Mouse (Mus musculus): ENCODE data around the gene Gmppa. TPM values are rescaled to one million over a fixed set of nuclear protein-coding genes. Genes with fewer than 3 reads are reported as not detected.

The Gmppa gene
- polyA plus RNA-seq, 1 experiment, result not detected

GRCm38 (mm10) chr1:75421794-75422193, 13.9 kb upstream of the Gmppa start:
- H3K4me1 ChIP-seq (ENCODE audit: control insufficient read depth, insufficient read depth, low read length), result peaks cover 26% of the 10 kb centered on the region
- no peak for TF ChIP-seq POLR2A (IDR thresholded peaks at IDR 0.05; ENCODE audit: insufficient read depth, low read depth, low read length)
- TF ChIP-seq CTCF (IDR thresholded peaks at IDR 0.05; ENCODE audit: insufficient read depth, low read depth, low read length), result no peak
- WGBS, result 61% methylated on average over 20 of the region's 20 CpGs
- H3K4me3 ChIP-seq (ENCODE audit: insufficient read depth, low read depth, low read length), result no peak overlapping the region
- H3K27ac ChIP-seq (ENCODE audit: insufficient read depth, low read depth, low read length), result no peak overlapping the region

GRCm38 (mm10) chr1:75422216-75422822, 13.4 kb upstream of the Gmppa start:
- no peak for TF ChIP-seq POLR2A (IDR thresholded peaks at IDR 0.05; ENCODE audit: insufficient read depth, low read depth, low read length)
- TF ChIP-seq CTCF (IDR thresholded peaks at IDR 0.05; ENCODE audit: insufficient read depth, low read depth, low read length), result no peak
- 42% methylated on average over 32 of the region's 32 CpGs for WGBS
- H3K4me3 ChIP-seq (ENCODE audit: insufficient read depth, low read depth, low read length), result no peak overlapping the region
- H3K4me1 ChIP-seq (ENCODE audit: control insufficient read depth, insufficient read depth, low read length), result peaks cover 31% of the 10 kb centered on the region
- H3K27ac ChIP-seq (ENCODE audit: insufficient read depth, low read depth, low read length), result no peak overlapping the region

DNA sequence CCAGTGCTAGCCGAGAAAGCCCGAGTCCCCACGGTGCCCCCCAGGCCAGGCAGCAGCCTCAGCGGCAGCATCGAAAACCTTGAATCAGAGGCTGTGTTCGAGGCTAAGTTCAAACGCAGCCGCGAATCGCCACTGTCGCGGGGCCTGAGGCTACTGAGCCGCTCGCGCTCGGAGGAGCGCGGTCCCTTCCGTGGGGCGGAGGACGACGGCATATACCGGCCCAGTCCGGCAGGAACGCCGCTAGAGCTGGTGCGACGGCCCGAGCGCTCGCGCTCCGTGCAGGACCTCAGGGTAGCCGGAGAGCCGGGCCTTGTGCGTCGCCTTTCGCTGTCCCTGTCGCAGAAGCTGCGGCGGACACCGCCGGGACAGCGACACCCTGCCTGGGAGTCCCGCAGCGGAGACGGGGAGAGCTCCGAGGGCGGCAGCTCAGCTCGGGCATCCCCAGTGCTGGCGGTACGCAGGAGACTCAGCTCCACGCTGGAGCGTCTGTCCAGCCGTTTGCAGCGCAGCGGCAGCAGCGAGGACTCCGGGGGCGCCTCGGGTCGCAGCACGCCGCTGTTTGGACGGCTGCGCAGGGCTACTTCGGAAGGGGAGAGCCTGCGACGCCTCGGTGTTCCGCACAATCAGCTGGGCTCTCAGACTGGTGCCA, 12.8 kb upstream of the Gmppa start:
- H3K4me3 ChIP-seq (ENCODE audit: insufficient read depth, low read depth, low read length), result peak overlapping the region; percentile 8
- H3K4me1 ChIP-seq (ENCODE audit: control insufficient read depth, insufficient read depth, low read length), result peaks cover 35% of the 10 kb centered on the region
- no peak overlapping the region for H3K27ac ChIP-seq (ENCODE audit: insufficient read depth, low read depth, low read length)
- 19% methylated on average over 71 of the region's 71 CpGs for whole genome bisulfite sequencing
- TF ChIP-seq CTCF (IDR thresholded peaks at IDR 0.05; ENCODE audit: insufficient read depth, low read depth, low read length) (no peak), POLR2A (IDR thresholded peaks at IDR 0.05; ENCODE audit: insufficient read depth, low read depth, low read length) (no peak)

GRCm38 (mm10) chr1:75423780-75424390, 11.8 kb upstream of the Gmppa start:
- Histone ChIP-seq H3K27ac (ENCODE audit: insufficient read depth, low read depth, low read length) (no peak overlapping the region), H3K4me3 (ENCODE audit: insufficient read depth, low read depth, low read length) (no peak overlapping the region), H3K4me1 (ENCODE audit: control insufficient read depth, insufficient read depth, low read length) (peaks cover 35% of the 10 kb centered on the region)
- TF ChIP-seq POLR2A (IDR thresholded peaks at IDR 0.05; ENCODE audit: insufficient read depth, low read depth, low read length) (no peak), CTCF (IDR thresholded peaks at IDR 0.05; ENCODE audit: insufficient read depth, low read depth, low read length) (no peak)
- 65% methylated on average over 11 of the region's 11 CpGs for WGBS

GRCm38 (mm10) chr1:75425796-75426471, 9.8 kb upstream of the Gmppa start:
- Histone ChIP-seq H3K27ac (ENCODE audit: insufficient read depth, low read depth, low read length) (no peak overlapping the region), H3K4me1 (ENCODE audit: control insufficient read depth, insufficient read depth, low read length) (peaks cover 35% of the 10 kb centered on the region), H3K4me3 (ENCODE audit: insufficient read depth, low read depth, low read length) (no peak overlapping the region)
- TF ChIP-seq POLR2A (IDR thresholded peaks at IDR 0.05; ENCODE audit: insufficient read depth, low read depth, low read length) (no peak), CTCF (IDR thresholded peaks at IDR 0.05; ENCODE audit: insufficient read depth, low read depth, low read length) (peak; percentile 55)
- 51% methylated on average over 10 of the region's 10 CpGs for WGBS

DNA sequence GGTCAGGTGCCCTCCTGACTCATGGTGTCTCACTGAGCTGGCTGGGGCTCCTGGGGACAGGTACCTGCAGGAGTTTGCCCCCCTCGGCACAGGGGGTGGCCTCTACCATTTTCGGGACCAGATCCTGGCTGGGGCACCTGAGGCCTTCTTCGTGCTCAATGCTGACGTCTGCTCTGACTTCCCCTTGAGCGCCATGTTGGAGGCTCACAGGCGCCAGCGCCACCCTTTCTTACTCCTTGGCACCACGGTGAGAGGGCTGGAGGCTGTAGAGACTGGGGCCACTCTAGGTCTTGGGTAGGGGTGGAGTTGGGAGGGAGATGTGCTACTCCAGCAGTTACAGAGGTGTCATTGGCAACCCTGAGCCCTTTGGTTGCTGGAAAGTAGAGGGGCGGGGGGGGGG, 3.1 kb downstream of the Gmppa start:
- 91% methylated on average over 8 of the region's 9 CpGs for WGBS
- H3K4me1 ChIP-seq (ENCODE audit: control insufficient read depth, insufficient read depth, low read length), result peaks cover 28% of the 10 kb centered on the region
- TF ChIP-seq CTCF (IDR thresholded peaks at IDR 0.05; ENCODE audit: insufficient read depth, low read depth, low read length), result no peak
- no peak for TF ChIP-seq POLR2A (IDR thresholded peaks at IDR 0.05; ENCODE audit: insufficient read depth, low read depth, low read length)
- H3K4me3 ChIP-seq (ENCODE audit: insufficient read depth, low read depth, low read length), result no peak overlapping the region
- no peak overlapping the region for H3K27ac ChIP-seq (ENCODE audit: insufficient read depth, low read depth, low read length)

GRCm38 (mm10) chr1:75440661-75441060, 4.9 kb downstream of the Gmppa start:
- TF ChIP-seq POLR2A (IDR thresholded peaks at IDR 0.05; ENCODE audit: insufficient read depth, low read depth, low read length) (no peak), CTCF (IDR thresholded peaks at IDR 0.05; ENCODE audit: insufficient read depth, low read depth, low read length) (no peak)
- 90% methylated on average over 7 of the region's 7 CpGs for WGBS
- no peak overlapping the region for H3K4me3 ChIP-seq (ENCODE audit: insufficient read depth, low read depth, low read length)
- peaks cover 47% of the 10 kb centered on the region for H3K4me1 ChIP-seq (ENCODE audit: control insufficient read depth, insufficient read depth, low read length)
- H3K27ac ChIP-seq (ENCODE audit: insufficient read depth, low read depth, low read length), result no peak overlapping the region

- Histone ChIP-seq H3K27ac (ENCODE audit: insufficient read depth, low read depth, low read length) (no peak overlapping the region), H3K4me3 (ENCODE audit: insufficient read depth, low read depth, low read length) (no peak overlapping the region), H3K4me1 (ENCODE audit: control insufficient read depth, insufficient read depth, low read length) (peaks cover 56% of the 10 kb centered on the region)
- TF ChIP-seq POLR2A (IDR thresholded peaks at IDR 0.05; ENCODE audit: insufficient read depth, low read depth, low read length), result no peak
- 94% methylated on average over 15 of the region's 15 CpGs for WGBS
Measured at GRCm38 (mm10) chr1:75441471-75441996, 5.8 kb downstream of the Gmppa start.

- Histone ChIP-seq H3K4me1 (ENCODE audit: control insufficient read depth, insufficient read depth, low read length) (peaks cover 58% of the 10 kb centered on the region), H3K4me3 (ENCODE audit: insufficient read depth, low read depth, low read length) (no peak overlapping the region), H3K27ac (ENCODE audit: insufficient read depth, low read depth, low read length) (no peak overlapping the region)
- TF ChIP-seq POLR2A (IDR thresholded peaks at IDR 0.05; ENCODE audit: insufficient read depth, low read depth, low read length), result no peak
- 90% methylated on average over 9 of the region's 9 CpGs for WGBS
Measured at GRCm38 (mm10) chr1:75442171-75442570, 6.4 kb downstream of the Gmppa start.
